Mouse (Mus musculus): ENCODE data around the gene Mterf2. TPM values are rescaled to one million over a fixed set of nuclear protein-coding genes. Genes with fewer than 3 reads are reported as not detected.

The Mterf2 gene
- 27.9 TPM for polyA plus RNA-seq (2015; fragmentation: Illumina TruSeq; extraction: RNeasy Lipid Tissue Mini Kit (QIAGEN cat#74804); ENCODE audit: low read depth, low replicate concordance)

DNA sequence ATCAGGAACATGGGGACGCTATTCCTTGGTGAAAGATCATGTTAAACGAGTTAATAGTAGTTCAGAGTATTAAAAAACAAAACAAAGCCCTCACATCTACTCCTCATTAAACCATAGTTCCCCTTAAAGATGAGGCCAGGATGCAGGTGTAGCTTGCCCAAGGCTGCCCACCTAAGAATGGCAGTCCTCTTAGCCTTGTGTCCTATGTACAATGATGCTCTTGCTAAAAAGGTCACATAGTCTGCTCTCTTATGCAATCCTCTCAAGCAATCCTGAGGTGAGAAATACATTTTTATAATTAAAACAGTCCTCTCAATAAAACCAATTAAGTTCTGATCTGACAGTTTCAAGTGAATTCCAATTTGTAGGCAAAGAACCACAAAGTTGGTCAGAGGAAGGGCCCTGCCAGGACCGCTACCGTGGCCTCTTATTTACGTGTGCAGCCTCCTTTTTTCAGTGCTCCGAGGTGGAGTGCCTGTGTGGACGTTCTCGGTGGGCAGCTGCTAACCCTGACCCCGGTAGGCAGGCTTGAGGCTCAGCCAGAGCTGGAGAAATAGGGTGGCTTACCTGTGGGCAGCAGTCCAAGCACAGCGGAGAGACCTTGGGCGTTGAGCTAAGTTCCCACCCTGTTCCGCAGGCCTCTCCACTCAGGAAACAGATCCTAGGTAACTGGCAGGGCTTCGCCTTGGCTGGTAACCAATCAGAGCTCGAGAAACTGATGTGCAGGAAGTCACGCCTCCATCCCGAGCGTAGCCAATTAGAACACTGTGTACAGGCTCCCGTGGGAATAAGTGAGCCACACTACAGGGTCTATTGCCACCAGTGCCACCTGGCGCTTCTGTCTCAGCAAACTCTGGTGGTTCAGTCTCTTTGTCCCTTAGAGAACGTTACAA is at the start of gene Mterf2:
Mterf2 (minus strand) TSS at position 633 of the 893 bp plus-strand sequence.

GRCm38 (mm10) chr10:85102247-85103084 is 25.4 kb downstream of the Mterf2 start, which contains the start of the genes Fhl4 and Tmem263:
Gene Fhl4, minus strand, starts transcription at chr10:85102495.
Gene Tmem263, plus strand, starts transcription at chr10:85102627.

Other genes with a start within 250 kb of the Mterf2 start
- gene Ric8b, start 210.4 kb downstream of the Mterf2 start, polyA plus RNA-seq (2015; fragmentation: Illumina TruSeq; extraction: RNeasy Lipid Tissue Mini Kit (QIAGEN cat#74804); ENCODE audit: low read depth, low replicate concordance): 51.2 TPM
- 1.4 TPM for gene Fhl4, start 25.5 kb downstream of the Mterf2 start, polyA plus RNA-seq (2015; fragmentation: Illumina TruSeq; extraction: RNeasy Lipid Tissue Mini Kit (QIAGEN cat#74804); ENCODE audit: low read depth, low replicate concordance)
- 27.3 TPM for gene Tmem263, start 25.4 kb downstream of the Mterf2 start, polyA plus RNA-seq (2015; fragmentation: Illumina TruSeq; extraction: RNeasy Lipid Tissue Mini Kit (QIAGEN cat#74804); ENCODE audit: low read depth, low replicate concordance)
- 20.9 TPM for gene Cry1, start 57.0 kb upstream of the Mterf2 start, polyA plus RNA-seq (2015; fragmentation: Illumina TruSeq; extraction: RNeasy Lipid Tissue Mini Kit (QIAGEN cat#74804); ENCODE audit: low read depth, low replicate concordance)

Measured in brain, adult 10 weeks (tissue).